Mouse (Mus musculus) cerebellum, postnatal 36 days (tissue): ENCODE results near the gene Nav2.

Source experiments
- DNase-seq, 2 experiments: peaks; one replicate each; pipeline ENCODE4 v3.0.0; 2021 to 2022; ENCODE audit warnings: mixed read lengths in 2 of 2

Gene Nav2

DNA sequence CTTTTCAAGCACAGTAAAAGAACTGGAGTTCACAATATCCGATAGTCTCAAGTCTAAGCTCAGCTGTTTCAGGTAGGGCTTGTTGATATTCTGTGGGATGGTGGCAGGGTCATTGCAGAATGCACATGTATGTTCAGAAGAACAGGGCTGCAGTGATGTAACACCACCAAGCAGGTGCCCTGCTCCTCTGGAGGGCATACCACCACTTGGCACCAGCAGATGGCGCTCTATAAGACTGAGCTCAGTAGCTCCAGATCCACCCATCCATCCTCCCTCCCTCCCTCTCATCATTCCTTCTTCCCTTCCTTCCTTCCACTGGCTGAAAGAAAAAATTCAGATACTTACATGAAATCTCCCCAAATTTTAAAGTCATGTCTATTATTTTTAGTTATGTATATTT is 547.6 kb downstream of the Nav2 start:
- DNase-seq, result peak; percentile 58 to 64

DNA sequence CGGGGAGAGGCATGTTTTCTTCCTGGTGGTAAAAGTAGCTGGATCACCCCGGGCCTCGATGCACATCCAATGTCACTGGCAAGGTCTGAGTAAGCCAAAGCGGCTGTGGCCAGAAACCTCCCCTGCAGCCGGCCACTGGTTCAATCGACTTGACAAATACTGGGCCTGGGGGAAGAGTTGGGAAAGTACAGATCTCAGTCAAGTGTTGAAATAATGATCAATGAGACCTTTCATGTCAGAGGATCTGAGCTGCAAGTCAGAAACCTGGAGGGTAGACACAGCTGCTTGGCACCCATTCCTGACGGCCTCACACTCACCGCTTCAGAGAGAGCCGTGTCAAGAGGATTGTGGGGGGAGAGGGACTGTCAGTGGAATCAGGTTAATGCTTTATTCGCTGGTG is 548.9 kb downstream of the Nav2 start:
- DNase-seq, result no peak

DNA sequence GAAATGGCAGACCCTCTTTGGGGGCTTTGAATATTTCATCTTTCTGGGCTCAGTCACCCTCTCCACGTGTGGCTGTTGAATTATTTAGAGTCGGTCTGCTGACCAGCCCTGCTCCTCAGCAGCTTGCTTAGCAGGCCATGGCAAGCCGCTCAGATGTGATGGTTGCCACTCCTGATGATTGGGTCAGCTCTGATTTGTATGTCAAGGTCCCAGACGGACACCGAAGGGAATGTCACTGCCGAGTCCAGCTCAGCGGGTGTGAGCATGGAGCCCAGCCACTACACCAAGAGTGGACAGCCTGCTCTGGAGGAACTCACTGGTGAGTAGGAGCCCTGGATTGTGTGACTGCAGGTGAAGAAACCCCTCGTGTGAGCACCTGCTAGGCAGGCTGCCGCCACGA is 549.4 kb downstream of the Nav2 start:
- no peak for DNase-seq

DNA sequence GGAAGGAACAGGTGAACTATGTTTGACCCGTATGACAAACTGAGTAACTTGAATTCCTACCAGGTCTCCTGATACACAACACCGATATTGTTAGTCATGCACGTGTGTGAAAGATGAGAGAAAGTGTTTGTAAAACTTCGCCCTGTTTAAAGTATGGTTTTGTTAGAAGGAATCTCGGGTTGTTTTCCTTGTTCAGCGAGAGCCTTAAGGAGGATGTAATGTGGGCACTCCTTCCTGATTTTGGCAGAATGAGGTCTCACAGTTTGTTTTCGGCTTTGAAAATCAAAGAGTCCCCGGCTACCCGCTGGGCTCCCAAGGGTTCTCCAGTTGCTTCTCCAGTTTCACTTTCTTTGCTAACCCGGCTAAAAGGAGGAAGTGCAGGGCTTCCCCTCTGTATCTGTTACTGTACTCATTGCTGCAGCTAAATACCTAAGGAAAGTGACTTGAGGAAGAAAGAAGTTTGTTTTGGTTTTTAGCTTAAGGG is 553.9 kb downstream of the Nav2 start:
- DNase-seq, result no peak

DNA sequence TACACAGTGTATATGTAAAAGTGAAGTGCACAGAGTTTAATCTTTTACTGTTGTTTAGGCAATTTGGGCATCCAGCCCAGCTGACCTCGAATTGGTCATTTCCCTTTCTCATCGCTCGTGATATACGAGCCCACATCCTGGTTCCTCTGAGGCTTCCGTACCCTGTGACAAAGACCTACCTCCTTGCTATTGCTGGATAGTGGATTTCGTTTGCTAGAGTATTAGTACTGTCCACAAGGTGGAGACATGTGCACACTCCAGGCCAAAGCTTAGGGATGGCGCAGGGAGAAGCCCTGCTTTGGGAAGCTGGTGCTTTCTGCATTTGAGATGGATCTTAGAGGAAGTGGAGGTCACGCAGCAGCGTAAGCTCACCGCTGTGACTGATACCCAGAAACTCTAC is 559.3 kb downstream of the Nav2 start:
- peak; percentile 13 to 40 for DNase-seq

DNA sequence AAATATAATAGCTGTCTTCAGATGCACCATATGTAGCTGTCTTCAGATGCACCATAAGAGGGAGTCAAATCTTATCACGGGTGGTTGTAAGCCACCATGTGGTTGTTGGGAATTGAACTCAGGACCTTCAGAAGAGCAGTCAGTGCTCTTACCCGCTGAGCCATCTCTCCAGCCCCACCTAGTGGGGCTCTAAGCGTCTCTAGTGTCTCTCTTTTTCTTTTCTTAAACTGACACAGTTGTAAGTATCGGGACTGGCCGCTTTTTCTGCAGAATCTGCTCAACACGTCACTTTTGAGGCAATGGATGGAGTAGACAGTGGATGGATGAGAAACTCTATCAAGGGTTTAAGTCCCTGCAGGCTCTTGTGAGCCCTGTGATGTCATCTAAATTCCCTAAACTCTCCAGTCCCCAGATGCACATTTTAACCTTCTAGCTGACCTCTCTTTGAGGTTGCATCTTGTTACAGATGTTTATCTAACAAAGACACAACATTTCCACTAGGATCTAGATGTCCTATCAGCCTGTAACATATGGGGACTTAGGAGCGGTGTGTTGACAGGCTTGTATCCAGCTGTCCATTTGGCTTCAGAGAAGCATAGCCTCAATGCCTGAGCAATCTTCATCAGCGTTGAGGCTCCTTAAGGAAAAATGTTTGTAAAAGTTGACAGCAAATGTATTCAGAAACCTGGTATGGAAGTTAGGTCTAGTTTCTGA is 560.1 kb downstream of the Nav2 start:
- no peak for DNase-seq

DNA sequence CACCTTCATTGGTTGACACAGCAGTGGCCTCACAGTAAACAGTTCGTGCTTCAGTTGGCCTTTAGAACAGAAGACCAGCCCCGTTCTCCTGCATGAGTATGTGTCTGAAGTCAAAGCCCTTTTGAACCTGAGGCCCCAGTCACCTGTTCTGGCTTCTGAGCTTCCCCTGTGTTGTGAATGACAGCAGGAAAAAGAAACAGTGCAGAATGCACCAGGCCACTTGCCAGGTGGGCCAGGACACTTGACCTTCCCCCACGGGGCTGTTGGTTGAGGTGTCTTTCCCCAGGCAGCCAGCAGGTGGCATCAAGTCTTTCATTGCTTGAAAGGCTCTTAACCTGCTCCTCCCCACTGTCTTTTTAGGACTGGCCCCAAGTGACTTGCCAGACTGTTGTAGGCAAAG is 562.8 kb downstream of the Nav2 start:
- DNase-seq, result peak; percentile 61 to 64

DNA sequence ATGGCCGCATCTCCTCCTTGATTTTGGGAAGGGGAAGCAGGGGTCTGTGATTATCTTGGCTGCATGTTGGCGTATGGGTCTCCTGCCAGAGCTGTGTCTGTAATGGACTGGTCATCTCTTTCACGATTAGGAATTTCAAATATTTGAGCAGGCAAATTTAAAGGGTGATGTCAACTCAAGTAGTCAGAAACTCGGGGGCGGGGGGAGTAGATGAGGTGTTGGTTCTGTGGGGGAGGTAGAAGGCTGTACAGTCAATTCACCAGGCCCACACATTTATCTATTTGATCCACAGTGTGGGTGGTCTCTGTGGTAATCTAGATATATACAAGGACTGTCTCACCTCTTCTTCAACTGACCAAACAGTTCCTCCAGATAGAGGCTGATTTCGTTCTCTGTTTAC is 566.8 kb downstream of the Nav2 start:
- no peak for DNase-seq

DNA sequence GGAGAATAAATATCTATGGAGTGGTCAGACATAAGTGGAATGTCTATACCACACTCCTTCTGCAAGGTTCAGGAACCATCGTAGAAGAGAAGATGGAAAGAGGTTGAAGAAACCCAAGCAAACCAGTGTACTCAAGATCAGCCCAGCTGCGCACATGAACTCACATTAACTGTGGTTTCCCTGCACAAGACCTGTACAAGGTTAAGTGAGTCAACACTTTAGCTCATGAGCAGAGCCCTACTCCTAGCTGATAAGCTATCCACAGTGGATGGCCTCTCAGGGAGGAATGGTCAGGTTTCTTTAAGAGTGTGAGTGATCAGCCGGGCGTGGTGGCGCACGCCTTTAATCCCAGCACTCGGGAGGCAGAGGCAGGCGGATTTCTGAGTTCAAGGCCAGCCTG is 567.6 kb downstream of the Nav2 start:
- DNase-seq, result no peak

DNA sequence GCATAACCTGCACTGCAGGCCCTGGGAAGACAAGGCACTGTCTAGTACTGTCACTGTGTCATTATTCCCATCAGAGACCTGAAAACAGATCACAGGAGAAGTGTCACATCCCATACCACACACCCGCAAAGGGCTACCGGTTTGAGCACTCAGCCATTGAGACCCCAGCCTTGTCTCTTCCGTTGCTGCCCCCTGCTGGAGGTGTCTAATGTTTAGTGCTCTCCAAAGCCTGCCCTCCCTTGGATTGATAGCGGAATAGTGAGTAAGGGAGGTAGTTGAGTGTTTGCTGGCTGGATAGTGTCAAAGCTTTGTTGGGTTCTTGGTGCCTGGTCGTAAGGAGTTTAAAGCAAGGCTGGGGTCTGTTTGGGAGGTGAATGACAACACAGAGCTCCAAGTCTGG is 568.1 kb downstream of the Nav2 start:
- DNase-seq, result no peak

DNA sequence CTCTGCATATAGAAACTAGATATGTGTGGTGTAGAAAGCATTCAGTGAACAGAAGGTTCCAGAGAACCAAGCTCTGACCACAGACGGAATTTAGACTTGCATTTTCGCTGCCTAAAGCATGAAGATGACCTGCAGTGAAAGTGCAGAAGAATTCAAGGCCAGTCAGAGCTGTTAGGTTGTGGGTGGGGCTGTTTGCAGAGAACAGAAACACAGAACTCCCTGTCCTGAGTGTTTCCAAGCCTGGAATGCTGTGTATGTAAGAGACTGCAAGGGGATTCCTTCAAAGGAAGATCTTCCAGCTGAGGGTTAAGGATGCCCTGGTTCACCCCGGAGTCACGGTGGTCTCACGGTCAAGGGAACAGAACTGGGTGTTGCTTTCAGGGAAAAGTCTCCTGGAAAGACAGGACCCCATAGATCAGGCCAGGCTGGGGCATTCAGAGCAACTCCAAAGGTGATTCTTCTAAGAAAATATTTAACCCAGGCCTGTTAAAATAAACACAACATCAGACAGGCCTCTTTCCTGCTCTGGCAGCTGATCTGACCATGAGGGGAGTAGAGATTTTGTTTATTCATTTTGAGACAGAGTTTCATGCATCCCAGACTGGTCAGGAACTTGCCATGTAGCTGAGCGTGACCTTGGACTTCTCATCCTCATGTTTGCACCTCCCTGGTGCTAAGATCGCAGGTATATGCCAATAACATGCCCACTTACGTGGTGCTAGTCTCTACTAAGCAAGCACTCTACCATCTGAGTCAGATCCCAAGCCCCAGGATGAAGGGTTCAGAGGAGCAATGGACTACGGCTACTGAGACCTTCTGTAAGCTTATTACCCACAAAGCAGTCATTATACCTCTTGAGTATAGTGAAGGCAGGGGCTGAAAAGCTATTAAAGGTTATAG is 568.8 kb downstream of the Nav2 start:
- DNase-seq, result no peak

DNA sequence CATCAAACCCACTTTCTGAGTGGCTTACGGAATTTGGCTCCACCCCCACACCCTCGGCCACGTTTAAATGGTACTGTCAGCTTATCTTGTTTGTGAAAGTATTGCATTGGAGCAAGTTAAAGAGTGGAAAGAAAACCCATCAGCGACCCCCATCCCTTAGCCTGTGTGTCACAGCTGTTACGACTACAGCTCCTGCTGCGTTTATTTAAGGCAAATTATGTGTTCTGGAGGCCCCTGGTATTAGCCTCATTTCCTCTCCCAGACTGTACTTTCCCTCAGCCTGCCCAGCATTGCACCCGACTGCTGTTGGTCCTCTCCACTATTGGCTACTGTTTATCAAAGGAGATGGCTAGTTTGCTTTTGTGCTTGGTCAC is 569.4 kb downstream of the Nav2 start:
- no peak for DNase-seq

DNA sequence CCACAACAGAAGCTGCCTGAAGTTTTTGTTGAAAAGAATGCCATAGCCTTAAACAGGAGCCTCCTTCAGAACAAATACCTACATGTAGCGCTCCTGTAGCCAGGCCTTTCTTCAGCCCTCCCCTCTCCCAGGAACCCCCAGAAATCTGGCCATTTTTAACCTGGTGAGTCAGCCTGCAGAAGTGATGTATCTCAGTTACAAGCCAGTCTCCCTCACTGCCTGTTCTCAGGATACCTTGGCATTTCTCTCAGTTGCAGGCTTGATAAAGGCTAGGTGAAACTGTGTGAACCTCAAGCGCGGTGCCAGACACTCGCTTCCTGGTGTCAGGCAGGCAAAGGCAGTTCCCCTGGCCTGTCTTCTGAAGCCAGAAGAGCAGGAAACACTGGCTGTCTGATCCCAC is 570.4 kb downstream of the Nav2 start:
- no peak for DNase-seq

DNA sequence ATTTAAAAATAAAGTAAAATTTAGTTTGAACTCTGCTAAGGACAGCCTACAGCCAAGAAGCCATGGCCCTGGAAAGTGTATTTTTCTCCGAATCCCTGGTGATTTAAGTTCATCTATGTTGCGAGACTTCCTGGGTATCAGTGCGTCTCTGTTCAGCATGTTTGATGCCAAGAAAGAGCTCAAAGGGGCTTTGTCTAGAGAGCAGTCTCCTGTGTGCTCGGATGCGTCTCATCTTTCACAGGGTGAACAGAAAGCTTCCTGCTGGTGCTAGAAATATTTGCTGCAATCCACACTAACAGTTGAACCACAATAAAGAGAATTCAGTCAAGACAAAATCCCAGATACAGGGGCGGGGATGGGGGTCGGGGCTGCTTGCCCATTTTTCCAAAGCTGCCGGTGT is 572.4 kb downstream of the Nav2 start:
- DNase-seq, result no peak

DNA sequence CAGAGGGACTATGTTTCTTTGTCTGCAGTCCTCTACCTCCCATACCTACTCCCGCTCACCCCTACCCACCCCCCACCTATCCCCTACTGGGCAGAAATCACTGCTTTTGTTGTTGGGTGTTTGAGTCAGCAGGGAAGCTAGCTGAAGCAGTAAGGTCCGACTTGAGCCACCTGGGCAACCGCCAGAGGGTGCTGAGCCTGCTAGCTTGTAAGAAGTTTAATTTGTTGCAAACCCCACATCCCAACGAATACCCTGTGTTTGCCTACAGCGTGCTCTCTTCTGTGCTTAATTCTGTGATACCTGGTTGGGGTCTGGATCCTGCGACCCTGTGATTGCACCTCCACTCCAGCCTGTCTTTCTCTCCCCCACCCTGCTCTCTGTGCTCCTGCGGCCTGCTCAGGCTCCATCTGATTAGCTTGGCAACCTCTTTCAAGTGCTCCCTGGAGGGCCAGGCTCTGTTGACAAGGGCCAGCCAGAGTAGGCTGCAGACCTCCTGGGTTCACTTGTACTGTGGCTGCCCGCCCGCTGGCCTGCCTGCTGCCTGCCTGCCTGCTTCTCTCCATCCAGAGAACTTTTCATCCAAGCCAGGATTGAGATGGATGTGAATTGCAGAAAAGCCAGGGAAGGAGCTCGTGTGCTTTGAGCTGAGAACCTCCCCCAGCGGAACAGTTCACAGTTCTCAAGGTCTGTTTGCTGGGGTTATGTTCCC is 575.7 kb downstream of the Nav2 start:
- DNase-seq, result peak; percentile 47 to 52

DNA sequence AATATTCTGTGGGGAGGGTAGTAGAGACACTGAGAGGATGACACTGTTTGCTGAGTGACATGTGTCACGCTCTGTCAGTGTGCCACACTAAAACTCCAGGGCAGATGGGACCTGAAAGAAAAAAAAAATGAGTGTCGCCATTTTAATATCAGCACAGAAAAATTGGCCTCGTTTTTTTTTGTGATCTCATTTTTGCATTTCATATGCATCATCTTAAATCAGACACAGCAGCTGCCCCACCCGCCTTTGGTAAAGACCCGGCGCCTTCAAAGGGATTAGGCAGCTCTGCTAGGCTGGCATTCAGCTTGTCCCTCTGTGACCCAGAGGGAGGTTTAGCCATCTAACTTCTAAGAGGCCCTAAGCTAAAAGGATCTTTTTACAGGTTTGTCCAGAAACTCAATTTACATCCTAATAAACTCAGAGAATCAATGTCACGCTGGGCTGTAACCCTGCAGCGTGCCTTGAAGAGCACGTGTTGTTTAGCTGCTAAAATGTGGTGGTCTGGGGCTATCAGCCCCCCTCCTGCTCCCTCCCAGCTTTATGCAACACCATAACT is 576.9 kb downstream of the Nav2 start:
- DNase-seq, result no peak

DNA sequence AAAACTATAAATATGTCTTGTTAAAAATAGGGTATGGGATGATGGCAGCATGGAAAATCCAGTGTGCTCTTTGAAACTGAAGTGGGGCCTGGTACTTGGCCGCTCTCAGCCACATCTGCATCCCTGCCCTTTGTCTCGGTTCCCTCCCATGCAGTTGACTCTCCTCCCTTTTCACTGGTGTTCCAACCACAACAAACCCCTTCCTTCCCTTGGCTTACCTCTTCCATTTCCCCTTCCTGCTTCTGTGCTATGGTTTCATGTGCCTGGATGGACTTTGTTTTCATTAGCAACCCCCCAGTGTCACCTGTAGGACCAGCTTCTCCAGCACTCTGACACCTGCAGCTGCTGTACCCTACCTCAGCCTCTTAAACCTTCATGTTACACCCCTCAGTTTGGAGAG is 578.8 kb downstream of the Nav2 start:
- DNase-seq, result no peak

DNA sequence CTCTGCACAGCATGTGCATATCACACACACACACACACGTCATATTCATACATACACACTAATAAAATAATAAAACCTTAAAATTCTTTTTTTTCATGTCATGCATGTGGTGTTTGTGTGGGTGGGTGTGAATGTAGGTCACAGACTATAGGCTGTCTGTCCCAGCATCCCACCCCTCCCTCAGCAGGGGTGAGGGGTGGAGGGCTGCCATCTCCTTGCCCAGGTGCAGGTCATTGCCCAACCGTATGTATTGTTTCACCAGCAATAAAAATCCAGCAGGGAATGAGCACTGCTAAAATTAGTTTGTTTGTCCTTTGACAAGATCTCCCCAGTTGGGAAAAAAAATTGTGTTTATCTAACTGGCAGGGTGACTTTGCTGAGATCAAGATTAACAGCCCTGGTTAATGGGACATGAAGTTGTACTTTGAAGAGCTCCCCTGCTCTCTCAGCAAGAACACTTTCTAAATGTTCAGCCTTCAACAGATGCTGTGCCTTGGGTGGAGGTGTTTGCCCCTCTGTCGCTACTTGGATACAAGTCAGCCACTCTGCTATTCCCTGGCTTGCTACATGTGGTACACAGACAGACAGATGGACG is 580.1 kb downstream of the Nav2 start:
- no peak for DNase-seq

DNA sequence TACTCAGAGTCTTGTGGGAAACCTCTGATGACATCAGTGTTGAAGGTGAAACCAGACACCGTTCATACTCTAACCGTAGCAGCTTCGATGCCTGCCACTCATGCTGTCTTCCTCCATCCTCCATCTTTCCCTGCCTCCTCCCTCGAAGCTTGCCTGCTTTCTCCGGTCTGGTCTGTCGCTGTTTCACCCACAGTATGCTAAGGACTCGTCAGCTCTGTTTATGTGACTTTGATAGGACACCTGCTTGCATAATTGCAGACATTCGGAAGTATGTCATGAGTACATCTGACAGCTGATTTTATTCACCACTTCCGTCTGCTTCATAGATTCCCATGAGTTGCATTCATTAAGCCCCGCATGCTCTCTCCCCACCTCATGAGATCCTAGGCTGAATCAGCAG is 582.3 kb downstream of the Nav2 start:
- no peak for DNase-seq

DNA sequence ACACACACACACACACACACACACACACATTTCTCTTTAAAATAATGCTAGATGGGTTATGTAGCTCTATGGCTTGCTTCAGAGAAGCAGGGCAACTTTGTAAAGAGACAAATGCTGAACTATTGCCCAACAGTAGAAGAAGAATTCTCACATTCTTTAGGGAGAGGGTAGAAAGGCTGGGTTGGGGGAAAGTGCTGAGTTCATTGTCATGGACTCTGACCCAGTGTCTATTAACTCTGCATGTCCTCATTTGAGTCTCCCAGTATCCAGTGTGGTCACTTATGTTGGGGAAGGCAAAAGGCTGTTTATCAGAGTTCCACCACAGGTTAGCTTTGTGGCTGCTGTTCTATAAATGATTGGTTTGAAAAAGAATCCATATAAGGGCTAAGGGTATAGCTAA is 584.1 kb downstream of the Nav2 start:
- no peak for DNase-seq

DNA sequence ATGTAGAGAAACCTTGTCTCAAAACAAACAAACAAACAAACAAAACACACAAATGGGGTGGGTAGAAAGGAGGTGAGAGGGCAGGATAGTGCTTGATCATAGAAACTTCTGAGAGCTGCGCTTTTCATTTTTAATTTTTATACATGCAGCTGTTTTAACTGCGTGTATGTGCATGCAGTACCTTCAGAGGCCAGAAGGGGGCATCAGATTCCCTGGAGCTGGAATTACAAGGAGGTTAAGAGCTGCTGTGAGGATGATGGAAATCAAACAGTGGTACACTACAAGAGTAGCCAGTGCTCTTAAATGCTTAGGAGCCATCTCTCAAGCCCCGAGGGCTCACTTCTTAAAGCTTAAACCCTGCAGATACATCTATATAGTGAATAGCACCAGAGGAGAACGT is 584.7 kb downstream of the Nav2 start:
- peak in 1 of 2 experiments; percentile 26 for DNase-seq

DNA sequence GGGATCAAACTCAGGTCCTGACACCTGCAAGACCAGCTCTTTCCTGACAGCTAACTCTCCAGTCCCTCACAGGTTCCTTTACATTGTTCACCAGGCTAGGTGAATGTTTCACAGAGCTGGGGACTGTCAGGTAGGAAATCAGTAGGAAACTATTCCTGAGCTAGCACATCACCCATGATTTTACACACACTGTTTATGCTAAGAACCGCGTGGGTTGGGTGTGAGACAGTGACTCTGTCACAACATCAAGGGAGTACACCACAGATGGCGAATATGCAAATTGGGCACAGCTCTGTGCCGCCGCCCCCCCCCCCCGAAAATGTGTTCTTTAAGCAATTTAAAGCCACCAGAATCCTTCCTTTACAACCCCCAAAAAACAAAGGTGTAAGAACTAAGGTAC is 586.1 kb downstream of the Nav2 start:
- no peak for DNase-seq

DNA sequence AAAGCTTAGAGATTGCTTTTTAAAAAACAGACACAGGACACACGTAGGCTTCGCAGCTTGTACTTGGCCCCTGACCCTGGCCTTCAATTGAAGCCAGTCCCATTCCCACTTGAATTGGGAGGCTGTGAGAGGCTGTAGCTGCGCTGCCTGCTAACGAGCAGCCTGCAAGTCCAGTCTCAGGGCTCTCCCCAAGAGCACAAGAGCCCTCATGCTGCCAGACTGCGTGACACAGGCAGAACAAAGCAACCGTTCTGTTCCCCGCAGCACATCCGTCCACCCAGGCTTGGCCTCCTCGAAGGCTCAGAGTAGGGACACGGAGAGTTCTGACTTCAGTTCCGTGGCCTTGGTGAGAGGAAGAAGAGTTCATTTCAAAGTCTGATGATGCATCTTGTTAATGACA is 587.6 kb downstream of the Nav2 start:
- DNase-seq, result no peak
